Mouse (Mus musculus): ENCODE results near the gene Pld2.

GRCm38 (mm10) chr11:70500476-70500812, 39.4 kb upstream of the Pld2 start:
- TF ChIP-seq MAFK (IDR thresholded peaks at IDR 0.05; ENCODE audit: insufficient read depth, low read depth, low read length), result no peak
- TF ChIP-seq HCFC1 (IDR thresholded peaks at IDR 0.05; ENCODE audit: borderline replicate concordance, insufficient read depth, low read length), result no peak
- TF ChIP-seq CHD2 (IDR thresholded peaks at IDR 0.05; ENCODE audit: low read depth, low read length), result no peak
- TF ChIP-seq ZNF384 (IDR thresholded peaks at IDR 0.05; ENCODE audit: low read depth, low read length), result no peak
- TF ChIP-seq ZC3H11A (IDR thresholded peaks at IDR 0.05; ENCODE audit: borderline replicate concordance, low read depth, low read length), result no peak

Data from ES-E14 (cell line).